Mouse (Mus musculus) stomach, postnatal 0 days (tissue): ENCODE data around the gene Glcci1. TPM values are rescaled to one million over a fixed set of nuclear protein-coding genes. Genes with fewer than 3 reads are reported as not detected.

Experiments used
- ATAC-seq: fragments of 200-750 bp; cut with Nextera tagmentation; 2 replicates; pipeline ENCODE4 v1.8.0; 2017; ENCODE audit not compliant: low FRiP score, low TSS enrichment
- DNase-seq: peaks from one replicate; pipeline ENCODE4 v3.0.0-alpha.2; 2016; ENCODE audit warnings: low spot score
- H3K27ac ChIP-seq: fragments of 300-500 bp; sonication (generic); replicated peaks from 2 replicates; pipeline ENCODE4 v1.5.1; 2014; ENCODE audit warnings: mild to moderate bottlenecking, control low read depth
- H3K27me3 ChIP-seq: fragments of 300-500 bp; sonication (generic); 2 replicates; pipeline ENCODE4 v1.6.1; 2014; ENCODE audit warnings: low read length; ENCODE audit not compliant: control insufficient read depth, insufficient read depth
- H3K36me3 ChIP-seq: fragments of 300-500 bp; sonication (generic); 2 replicates; pipeline ENCODE4 v1.6.1; 2014; ENCODE audit warnings: low read length, mixed read lengths; ENCODE audit not compliant: control insufficient read depth, insufficient read depth
- H3K4me1 ChIP-seq: fragments of 300-500 bp; sonication (generic); replicated peaks from 2 replicates; pipeline ENCODE4 v1.6.1; 2014; ENCODE audit warnings: antibody characterized with exemption; ENCODE audit not compliant: control insufficient read depth, insufficient read depth
- H3K4me2 ChIP-seq: fragments of 300-500 bp; sonication (generic); replicated peaks from 2 replicates; pipeline ENCODE4 v1.6.1; 2014; ENCODE audit warnings: low read depth, mild to moderate bottlenecking, control low read depth, moderate library complexity
- H3K4me3 ChIP-seq: fragments of 300-500 bp; sonication (generic); 2 replicates; pipeline ENCODE4 v1.5.1; 2014; ENCODE audit warnings: low read depth, low read length, control low read depth
- H3K9ac ChIP-seq: fragments of 300-500 bp; sonication (generic); 2 replicates; pipeline ENCODE4 v1.6.1; 2014; ENCODE audit warnings: mild to moderate bottlenecking, low read length, control low read depth, mixed read lengths
- H3K9me3 ChIP-seq: fragments of 300-500 bp; sonication (generic); 2 replicates; pipeline ENCODE4 v1.6.1; 2016; ENCODE audit warnings: low read length; ENCODE audit not compliant: control insufficient read depth
- CTCF ChIP-seq: IDR thresholded peaks from 2 replicates; pipeline ENCODE4 v1.5.1; 2016; ENCODE audit warnings: antibody characterized with exemption, low read depth, mild to moderate bottlenecking, moderate library complexity
- EP300 ChIP-seq: optimal IDR thresholded peaks from 2 replicates; pipeline ENCODE3; 2016; ENCODE audit warnings: antibody characterized with exemption
- WGBS: fragments of 180-500 bp; shearing (Covaris S2); extraction: QIAGEN DNeasy Blood & Tissue Kit; methylation state at CpG from one replicate; pipeline ENCODE4 v1.1.7; 2014; 5-methylcytosine and 5-hydroxymethylcytosine counted together
- polyA plus RNA-seq: library from polyadenylated mRNA; unstranded; fragments of >200 nt; fragmentation: Nextera tagmentation; extraction: Ambion mirVana; gene quantifications from 2 replicates; pipeline ENCODE4 v1.2.1, GENCODE M21; 2015

The Glcci1 gene
- polyA plus RNA-seq, 1 experiment from 2014 or later: 4.1 TPM

GRCm38 (mm10) chr6:8617369-8617768 lies 108.0 kb downstream of the Glcci1 start:
- Histone ChIP-seq H3K4me3 (no peak overlapping the region), H3K9ac (no peak overlapping the region), H3K9me3 (no peaks in the 10 kb centered on the region), H3K27ac (no peak overlapping the region), H3K4me2 (no peak overlapping the region), H3K36me3 (no peaks in the 10 kb centered on the region), H3K4me1 (no peaks in the 10 kb centered on the region), H3K27me3 (no peaks in the 10 kb centered on the region)
- 79% methylated on average over 2 of the region's 2 CpGs for WGBS
- TF ChIP-seq CTCF (no peak), EP300 (no peak)
- no peak for DNase-seq
- ATAC-seq: no peak

DNA sequence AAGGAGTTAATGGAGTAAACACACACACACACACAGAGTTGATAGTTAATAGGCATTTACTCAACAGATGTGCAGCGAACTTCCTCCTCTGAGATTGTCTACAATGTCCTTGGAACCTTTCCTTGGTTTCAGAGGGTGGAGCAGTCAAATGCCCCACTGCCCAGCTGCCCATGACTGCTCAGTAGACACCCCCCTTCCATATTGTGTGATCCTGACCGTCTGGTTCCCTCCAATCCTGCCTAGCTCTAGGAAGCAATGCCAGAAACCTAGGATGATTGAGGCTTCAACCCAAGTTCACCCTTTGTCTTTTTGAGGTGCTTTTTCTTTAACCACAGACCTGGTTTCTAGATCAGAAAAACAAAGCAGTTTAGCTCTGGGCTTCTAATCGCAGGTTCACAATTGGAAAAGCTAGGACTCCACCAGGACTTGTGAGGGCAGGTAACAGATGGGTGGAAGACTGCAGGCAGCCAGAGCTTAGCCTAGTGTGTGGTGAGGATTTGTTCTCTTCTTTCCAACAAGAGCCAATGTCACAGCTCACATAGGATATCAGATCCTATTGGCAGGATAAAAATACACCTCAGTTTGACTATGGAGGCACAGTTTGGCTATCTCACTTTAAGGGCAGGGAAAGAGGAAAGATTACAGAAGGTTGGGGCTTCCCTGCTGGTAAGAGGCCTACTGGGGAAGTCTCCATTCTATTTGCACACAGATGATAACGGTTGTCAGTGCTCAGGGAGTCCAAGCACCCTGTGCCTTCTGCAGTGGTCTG lies 110.4 kb downstream of the Glcci1 start:
- ATAC-seq (no peak), DNase-seq (no peak)
- 72% methylated on average over 4 of the region's 4 CpGs for WGBS
- Histone ChIP-seq H3K9ac (no peak overlapping the region), H3K4me1 (no peaks in the 10 kb centered on the region), H3K9me3 (no peaks in the 10 kb centered on the region), H3K27ac (no peak overlapping the region), H3K4me3 (no peak overlapping the region), H3K27me3 (no peaks in the 10 kb centered on the region), H3K36me3 (no peaks in the 10 kb centered on the region), H3K4me2 (no peak overlapping the region)
- TF ChIP-seq CTCF (no peak), EP300 (no peak)

GRCm38 (mm10) chr6:8623045-8623444 lies 113.6 kb downstream of the Glcci1 start:
- H3K27ac ChIP-seq: no peak overlapping the region
- TF ChIP-seq CTCF: no peak
- TF ChIP-seq EP300: no peak
- DNase-seq: no peak
- no peak overlapping the region for H3K4me3 ChIP-seq
- no peaks in the 10 kb centered on the region for H3K9me3 ChIP-seq
- WGBS: 58% methylated on average over 3 of the region's 3 CpGs
- H3K36me3 ChIP-seq: no peaks in the 10 kb centered on the region
- H3K9ac ChIP-seq: no peak overlapping the region
- no peaks in the 10 kb centered on the region for H3K27me3 ChIP-seq
- no peak for ATAC-seq
- no peaks in the 10 kb centered on the region for H3K4me1 ChIP-seq
- no peak overlapping the region for H3K4me2 ChIP-seq

DNA sequence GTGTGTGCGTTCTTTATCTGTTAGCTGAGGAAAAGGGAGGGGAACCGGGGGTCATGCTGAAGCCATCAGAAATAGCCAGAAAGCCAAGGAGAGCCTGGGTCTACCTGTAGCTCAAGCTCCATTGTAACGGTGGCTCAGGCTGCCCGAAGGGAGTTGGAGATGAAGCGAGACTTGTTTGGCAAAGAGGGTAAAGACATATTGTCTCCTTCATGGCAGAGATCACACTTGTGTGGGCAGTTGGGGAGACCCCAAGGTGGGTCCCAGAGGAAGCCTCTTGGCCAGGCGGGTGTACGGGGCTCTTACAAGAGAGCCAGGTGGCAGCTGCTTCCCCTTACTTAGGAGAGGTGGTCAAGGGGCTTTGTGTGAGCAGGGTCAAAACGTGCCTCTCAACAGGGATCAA lies 118.8 kb downstream of the Glcci1 start:
- no peak overlapping the region for H3K9ac ChIP-seq
- ATAC-seq (no peak), DNase-seq (no peak)
- no peak overlapping the region for H3K27ac ChIP-seq
- WGBS: 88% methylated on average over 8 of the region's 8 CpGs
- no peaks in the 10 kb centered on the region for H3K36me3 ChIP-seq
- TF ChIP-seq EP300 (no peak), CTCF (no peak)
- no peak overlapping the region for H3K4me2 ChIP-seq
- no peaks in the 10 kb centered on the region for H3K27me3 ChIP-seq
- no peaks in the 10 kb centered on the region for H3K9me3 ChIP-seq
- no peak overlapping the region for H3K4me3 ChIP-seq
- no peaks in the 10 kb centered on the region for H3K4me1 ChIP-seq

DNA sequence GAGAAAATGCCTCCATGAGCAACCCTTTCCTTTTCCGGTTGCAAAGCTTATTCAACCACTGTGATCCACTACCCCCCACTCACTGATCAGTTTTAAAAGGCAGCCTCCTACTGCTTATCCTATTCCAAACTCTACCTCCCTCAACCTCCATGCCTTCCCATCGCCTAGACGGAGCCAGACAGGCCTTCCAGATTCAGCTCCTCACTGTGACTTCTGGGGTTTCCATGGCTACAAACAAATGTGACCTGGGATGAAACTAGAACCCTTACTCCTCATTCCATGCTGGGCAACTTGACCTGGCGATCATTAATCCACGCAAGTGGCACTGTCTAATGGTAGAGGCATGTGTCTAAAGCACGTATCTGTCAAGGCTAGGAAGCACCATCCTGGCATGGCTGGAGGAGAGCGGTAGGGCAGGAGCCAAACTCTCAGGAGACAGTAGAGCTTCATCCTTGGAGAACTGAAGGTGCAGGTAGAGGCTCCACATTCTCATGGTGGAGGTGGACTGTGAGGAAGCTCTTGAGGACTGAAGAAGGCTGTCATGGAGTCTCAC lies 119.4 kb downstream of the Glcci1 start:
- Histone ChIP-seq H3K4me1 (no peaks in the 10 kb centered on the region), H3K4me2 (no peak overlapping the region), H3K9ac (no peak overlapping the region), H3K27me3 (no peaks in the 10 kb centered on the region), H3K27ac (no peak overlapping the region), H3K4me3 (no peak overlapping the region), H3K36me3 (no peaks in the 10 kb centered on the region), H3K9me3 (no peaks in the 10 kb centered on the region)
- DNase-seq: no peak
- TF ChIP-seq EP300 (no peak), CTCF (no peak)
- WGBS: 80% methylated on average over 7 of the region's 7 CpGs
- no peak for ATAC-seq

GRCm38 (mm10) chr6:8630531-8630930 lies 121.1 kb downstream of the Glcci1 start:
- Histone ChIP-seq H3K9ac (no peak overlapping the region), H3K36me3 (no peaks in the 10 kb centered on the region), H3K4me3 (no peak overlapping the region), H3K27me3 (no peaks in the 10 kb centered on the region), H3K4me2 (no peak overlapping the region), H3K4me1 (no peaks in the 10 kb centered on the region), H3K27ac (no peak overlapping the region), H3K9me3 (no peaks in the 10 kb centered on the region)
- ATAC-seq (no peak), DNase-seq (no peak)
- 73% methylated on average over 7 of the region's 7 CpGs for WGBS
- no peak for TF ChIP-seq CTCF
- no peak for TF ChIP-seq EP300
